Mouse (Mus musculus) layer of hippocampus, postnatal 25 days (tissue): Measurements from ENCODE around the gene Rplp2. TPM values are rescaled to one million over a fixed set of nuclear protein-coding genes. Genes with fewer than 3 reads are reported as not detected.

ENCODE experiments used
- DNase-seq, 2 experiments: peaks; one replicate each; pipeline ENCODE4 v3.0.0; 2022; ENCODE audit warnings: mixed read lengths in 2 of 2, low spot score in 1 of 2; ENCODE audit errors: extremely low spot score in 1 of 2
- total RNA-seq, 2 experiments: library from RNA; stranded (reverse); gene quantifications; 2 replicates each; pipeline ENCODE4 v1.2.3; 2021

Rplp2 gene
- total RNA-seq, 2 experiments from 2014 or later = 526 to 589 TPM

GRCm38 (mm10) chr7:141443081-141443821 is 3.9 kb upstream of the Rplp2 start:
- DNase-seq = no peak

GRCm38 (mm10) chr7:141443828-141444237 is 3.3 kb upstream of the Rplp2 start, which contains the start of gene Pidd1:
Gene Pidd1 (minus strand): TSS chr7:141444025.
- DNase-seq = peak in 1 of 2 experiments; percentile 14

GRCm38 (mm10) chr7:141446374-141446773 is 796 bp upstream of the Rplp2 start:
- DNase-seq = peak in 1 of 2 experiments; percentile 1

GRCm38 (mm10) chr7:141451928-141452327 is 4.8 kb downstream of the Rplp2 start:
- DNase-seq = no peak

GRCm38 (mm10) chr7:141453636-141454035 is 6.5 kb downstream of the Rplp2 start:
- DNase-seq = no peak

- DNase-seq = peak; percentile 71 to 79
Measured at GRCm38 (mm10) chr7:141454967-141455551, 7.9 kb downstream of the Rplp2 start, which contains the start of gene Pnpla2. Gene Pnpla2 (plus strand): TSS chr7:141455198.

GRCm38 (mm10) chr7:141455610-141456314 is 8.6 kb downstream of the Rplp2 start:
- peak in 1 of 2 experiments; percentile 34 for DNase-seq

GRCm38 (mm10) chr7:141456739-141457138 is 9.6 kb downstream of the Rplp2 start:
- no peak for DNase-seq

GRCm38 (mm10) chr7:141457236-141457635 is 10.1 kb downstream of the Rplp2 start:
- DNase-seq = no peak

- DNase-seq = peak in 1 of 2 experiments; percentile 60
Measured at GRCm38 (mm10) chr7:141457986-141458660, 11.0 kb downstream of the Rplp2 start.

GRCm38 (mm10) chr7:141458661-141459060 is 11.5 kb downstream of the Rplp2 start:
- DNase-seq = no peak

- no peak for DNase-seq
Measured at GRCm38 (mm10) chr7:141459301-141459711, 12.1 kb downstream of the Rplp2 start.

- no peak for DNase-seq
Measured at GRCm38 (mm10) chr7:141460001-141460390, 12.8 kb downstream of the Rplp2 start.

GRCm38 (mm10) chr7:141460391-141461113 is 13.4 kb downstream of the Rplp2 start, which contains the start of gene Cracr2b:
Gene Cracr2b (plus strand): TSS chr7:141461094.
- DNase-seq = no peak

GRCm38 (mm10) chr7:141461521-141462332 is 14.6 kb downstream of the Rplp2 start:
- no peak for DNase-seq

- no peak for DNase-seq
Measured at GRCm38 (mm10) chr7:141462333-141462821, 15.2 kb downstream of the Rplp2 start.

GRCm38 (mm10) chr7:141463824-141464602 is 16.8 kb downstream of the Rplp2 start:
- no peak for DNase-seq

- no peak for DNase-seq
Measured at GRCm38 (mm10) chr7:141464603-141465201, 17.5 kb downstream of the Rplp2 start.
